Mouse (Mus musculus) MEL (cell line): ENCODE measurements around the gene Smg6.

Experiments used
- CTCF ChIP-seq, 3 experiments: IDR thresholded peaks in 2 of 3; conservative IDR thresholded peaks in 1 of 3; 2 replicates each; pipeline ENCODE4 v1.5.1; 2011 to 2012; ENCODE audit warnings: low read length in 3 of 3, low read depth in 2 of 3, mild to moderate bottlenecking in 2 of 3, improper control_type of control experiment in 1 of 3, inconsistent platforms in 1 of 3, mixed read lengths in 1 of 3, moderate library complexity in 1 of 3; ENCODE audit not compliant: control insufficient read depth in 1 of 3, insufficient read depth in 1 of 3, poor library complexity in 1 of 3, severe bottlenecking in 1 of 3
- GATA1 ChIP-seq: IDR thresholded peaks from 2 replicates; pipeline ENCODE4 v1.6.1; 2011; ENCODE audit warnings: low read depth, low read length, improper control_type of control experiment
- POLR2A ChIP-seq, 2 experiments: IDR thresholded peaks; 2 replicates each; pipeline ENCODE4 v1.6.1; 2011 to 2012; ENCODE audit warnings: low read length in 2 of 2, mild to moderate bottlenecking in 2 of 2, control low read depth in 1 of 2, improper control_type of control experiment in 1 of 2, low read depth in 1 of 2, moderate library complexity in 1 of 2; ENCODE audit not compliant: control insufficient read depth in 1 of 2, insufficient read depth in 1 of 2, poor library complexity in 1 of 2
- POLR2AphosphoS2 ChIP-seq: IDR thresholded peaks from 2 replicates; pipeline ENCODE4 v1.6.1; 2011; ENCODE audit warnings: low read length, improper control_type of control experiment
- SIN3A ChIP-seq: IDR thresholded peaks from 2 replicates; pipeline ENCODE4 v1.6.1; 2012; ENCODE audit warnings: low read length, improper control_type of control experiment, inconsistent platforms
- TBP ChIP-seq: IDR thresholded peaks from 2 replicates; pipeline ENCODE4 v1.8.0; 2011; ENCODE audit warnings: low read depth, low read length, improper control_type of control experiment
- USF1 ChIP-seq: IDR thresholded peaks from 2 replicates; pipeline ENCODE4 v1.6.1; 2014; ENCODE audit warnings: low read depth, mild to moderate bottlenecking, inconsistent platforms, low read length, improper control_type of control experiment, moderate library complexity

DNA sequence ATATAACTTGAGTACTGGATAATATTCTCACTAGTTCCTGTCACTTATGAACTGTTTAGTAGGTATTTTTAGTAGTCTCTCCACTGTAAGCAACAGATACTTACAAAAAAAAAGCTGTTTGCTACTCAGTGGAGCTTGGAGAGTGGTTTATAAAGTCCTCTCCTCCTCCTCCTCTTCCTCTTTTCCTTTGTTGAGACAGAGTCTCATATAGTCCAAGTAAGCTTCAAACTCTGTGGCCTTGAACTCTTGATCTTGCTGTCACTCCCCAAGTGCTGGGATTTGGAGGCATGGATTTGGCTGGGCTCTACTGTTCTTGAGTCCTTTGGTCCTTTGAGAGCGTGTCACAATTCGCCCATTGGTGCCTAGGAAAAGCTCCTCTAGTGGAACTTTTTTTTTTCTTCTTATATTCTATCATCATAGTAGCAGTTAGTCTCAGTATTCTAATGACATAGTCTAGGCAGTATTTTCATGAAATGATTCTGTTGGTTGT lies 1.7 kb downstream of the Smg6 start:
- TF ChIP-seq POLR2AphosphoS2 (no peak), SIN3A (no peak), CTCF (IDR thresholded peaks at IDR 0.05 in 2 of 3, conservative IDR thresholded peaks at IDR 0.05 in 1 of 3; ENCODE audit: control insufficient read depth in 1 of 3, insufficient read depth in 1 of 3, low read depth in 2 of 3, low read length in 3 of 3, poor library complexity in 1 of 3, severe bottlenecking in 1 of 3) (no peak), USF1 (no peak), POLR2A (IDR thresholded peaks at IDR 0.05; ENCODE audit: control insufficient read depth in 1 of 2, insufficient read depth in 1 of 2, low read depth in 1 of 2, low read length in 2 of 2, poor library complexity in 1 of 2) (no peak), GATA1 (no peak), TBP (no peak)
